Mouse (Mus musculus) thymus, adult 2 months (tissue): ENCODE data around the gene Add3. TPM values are rescaled to one million over a fixed set of nuclear protein-coding genes. Genes with fewer than 3 reads are reported as not detected.

ENCODE experiments used
- DNase-seq: peaks from one replicate; pipeline ENCODE4 v3.0.0; 2021
- H3K27ac ChIP-seq: fragments of 200-500 bp; 2 replicates; pipeline ENCODE4 v1.5.1; 2012; ENCODE audit warnings: low read length, control low read depth; ENCODE audit not compliant: control insufficient read depth, insufficient read depth
- H3K27me3 ChIP-seq: fragments of 200-500 bp; 2 replicates; pipeline ENCODE4 v1.6.1; 2012; ENCODE audit warnings: mild to moderate bottlenecking, low read length, moderate library complexity, mixed read lengths; ENCODE audit not compliant: control insufficient read depth, insufficient read depth
- H3K36me3 ChIP-seq: fragments of 200-500 bp; 2 replicates; pipeline ENCODE4 v1.6.1; 2012; ENCODE audit warnings: mild to moderate bottlenecking, low read length, moderate library complexity; ENCODE audit not compliant: control insufficient read depth, insufficient read depth
- H3K4me1 ChIP-seq: fragments of 200-500 bp; replicated peaks from 2 replicates; pipeline ENCODE4 v1.6.1; 2012; ENCODE audit warnings: low read length; ENCODE audit not compliant: control insufficient read depth, insufficient read depth
- H3K4me3 ChIP-seq: fragments of 200-500 bp; 2 replicates; pipeline ENCODE4 v1.5.1; 2012; ENCODE audit warnings: mild to moderate bottlenecking, low read length, control low read depth, moderate library complexity; ENCODE audit not compliant: control insufficient read depth, insufficient read depth
- CTCF ChIP-seq: fragments of 200-500 bp; IDR thresholded peaks from 2 replicates; pipeline ENCODE4 v1.5.1; 2012; ENCODE audit warnings: mild to moderate bottlenecking, control low read depth, low read length, moderate library complexity, borderline replicate concordance; ENCODE audit not compliant: control insufficient read depth, poor library complexity, insufficient read depth; ENCODE audit errors: extremely low read depth
- POLR2A ChIP-seq: fragments of 200-500 bp; IDR thresholded peaks from 2 replicates; pipeline ENCODE4 v1.6.1; 2012; ENCODE audit warnings: mild to moderate bottlenecking, low read length, control low read depth, moderate library complexity; ENCODE audit not compliant: control insufficient read depth, poor library complexity, insufficient read depth; ENCODE audit errors: extremely low read depth
- WGBS: fragments of 180-500 bp; shearing (Covaris S2); methylation state at CpG from one replicate; pipeline ENCODE4 v1.1.7; 2018; 5-methylcytosine and 5-hydroxymethylcytosine counted together
- polyA plus RNA-seq: library from polyadenylated mRNA; depleted of rRNA; stranded (reverse); fragments of >200 nt; gene quantifications from 2 replicates; pipeline ENCODE4 v1.2.3, GENCODE M21; 2012

Add3 gene
- polyA plus RNA-seq, 1 experiment, result 23.1 TPM

DNA sequence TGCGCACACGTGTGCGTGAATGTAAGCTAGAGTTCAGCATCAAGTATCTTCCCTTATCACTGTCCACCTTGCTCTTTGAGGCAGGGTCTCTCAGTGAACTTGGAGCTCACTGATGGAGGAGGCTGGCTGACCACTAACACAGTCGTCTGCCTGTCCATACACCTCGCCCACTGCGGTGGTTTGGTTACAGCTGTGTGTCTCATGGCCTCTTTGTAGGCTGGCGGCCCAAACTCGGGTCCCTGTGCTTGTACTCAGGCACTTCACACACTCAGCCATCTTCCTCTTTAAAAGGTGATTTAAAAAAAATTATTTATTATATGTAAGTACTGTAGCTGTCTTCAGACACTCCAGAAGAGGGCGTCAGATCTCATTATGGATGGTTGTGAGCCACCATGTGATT, 59.5 kb downstream of the Add3 start:
- Histone ChIP-seq H3K27ac (no peak overlapping the region), H3K4me1 (peaks cover 11% of the 10 kb centered on the region), H3K27me3 (no peaks in the 10 kb centered on the region), H3K36me3 (no peaks in the 10 kb centered on the region), H3K4me3 (no peak overlapping the region)
- 92% methylated on average over 9 of the region's 9 CpGs for WGBS
- TF ChIP-seq POLR2A, result no peak
- TF ChIP-seq CTCF, result no peak
- no peak for DNase-seq

DNA sequence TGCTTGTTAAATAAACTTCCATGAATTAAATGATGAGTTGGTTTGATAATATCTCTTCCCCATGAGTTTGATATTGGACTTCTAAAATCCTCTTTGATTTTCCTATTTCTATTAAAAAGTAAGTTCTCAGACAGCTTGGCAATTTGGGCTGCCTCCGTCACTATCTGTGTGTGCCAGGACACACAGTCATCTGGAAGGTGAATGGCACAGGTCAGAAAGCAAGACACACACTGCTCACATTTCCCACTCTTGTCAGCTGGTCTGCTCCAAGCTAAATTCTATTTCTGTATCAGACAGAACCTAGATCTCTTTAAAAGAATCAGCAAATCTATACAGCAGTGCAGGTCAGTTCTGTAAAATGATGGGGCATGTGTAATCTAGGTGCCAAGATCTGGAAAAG, 61.9 kb downstream of the Add3 start:
- Histone ChIP-seq H3K4me1 (peaks cover 10% of the 10 kb centered on the region), H3K27ac (no peak overlapping the region), H3K27me3 (no peaks in the 10 kb centered on the region), H3K36me3 (no peaks in the 10 kb centered on the region), H3K4me3 (no peak overlapping the region)
- 98% methylated on average over 1 of the region's 1 CpGs for WGBS
- TF ChIP-seq CTCF, result no peak
- TF ChIP-seq POLR2A, result no peak
- no peak for DNase-seq

DNA sequence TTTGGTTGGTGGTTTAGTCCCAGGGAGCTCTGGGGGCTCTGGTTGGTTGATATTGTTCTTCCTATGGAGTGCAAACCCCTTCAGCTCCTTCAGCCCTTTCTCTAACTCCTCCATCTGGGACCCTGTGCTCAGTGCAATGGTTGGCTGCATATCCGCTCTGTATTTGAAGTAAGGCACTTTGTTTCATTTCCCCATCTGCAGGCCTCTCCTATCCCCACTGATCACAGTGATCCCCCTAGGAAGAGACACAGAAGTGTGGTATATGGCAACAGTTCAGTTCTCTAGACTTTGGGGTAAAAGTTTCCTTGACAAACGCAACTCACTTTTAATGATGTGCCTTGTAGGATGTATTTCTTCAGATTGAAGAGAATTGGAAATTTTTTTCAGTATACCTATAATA, 66.7 kb downstream of the Add3 start:
- Histone ChIP-seq H3K27ac (no peak overlapping the region), H3K36me3 (no peaks in the 10 kb centered on the region), H3K4me3 (no peak overlapping the region), H3K27me3 (no peaks in the 10 kb centered on the region), H3K4me1 (peaks cover 3% of the 10 kb centered on the region; the same call in 1 of the 2 replicates)
- DNase-seq, result no peak
- TF ChIP-seq CTCF, result no peak
- TF ChIP-seq POLR2A, result no peak
- WGBS, result 97% methylated on average over 2 of the region's 2 CpGs

DNA sequence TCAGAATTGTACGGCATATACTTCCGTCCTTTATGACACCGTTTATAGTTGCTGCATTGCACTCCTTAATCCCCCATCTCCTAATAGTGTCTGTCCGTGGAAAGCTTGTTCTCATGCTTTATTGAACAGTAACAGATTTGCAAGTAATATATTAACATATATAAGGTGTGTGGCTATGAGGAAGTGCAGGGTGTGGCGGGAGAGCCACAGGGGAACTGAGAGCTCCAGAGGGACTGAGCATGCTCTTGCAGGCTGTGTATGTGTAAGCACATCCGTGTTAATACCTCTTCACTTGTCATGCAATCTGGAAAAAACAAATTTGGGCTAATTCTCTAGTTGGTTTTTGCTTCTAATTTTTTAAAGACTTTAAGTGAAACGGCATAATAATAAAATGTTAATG, 68.6 kb downstream of the Add3 start:
- H3K4me1 ChIP-seq, result peaks cover 3% of the 10 kb centered on the region; the same call in 1 of the 2 replicates
- H3K36me3 ChIP-seq, result no peaks in the 10 kb centered on the region
- no peaks in the 10 kb centered on the region for H3K27me3 ChIP-seq
- no peak overlapping the region for H3K27ac ChIP-seq
- TF ChIP-seq CTCF (no peak), POLR2A (no peak)
- DNase-seq, result no peak
- 82% methylated on average over 7 of the region's 7 CpGs for WGBS
- no peak overlapping the region for H3K4me3 ChIP-seq

DNA sequence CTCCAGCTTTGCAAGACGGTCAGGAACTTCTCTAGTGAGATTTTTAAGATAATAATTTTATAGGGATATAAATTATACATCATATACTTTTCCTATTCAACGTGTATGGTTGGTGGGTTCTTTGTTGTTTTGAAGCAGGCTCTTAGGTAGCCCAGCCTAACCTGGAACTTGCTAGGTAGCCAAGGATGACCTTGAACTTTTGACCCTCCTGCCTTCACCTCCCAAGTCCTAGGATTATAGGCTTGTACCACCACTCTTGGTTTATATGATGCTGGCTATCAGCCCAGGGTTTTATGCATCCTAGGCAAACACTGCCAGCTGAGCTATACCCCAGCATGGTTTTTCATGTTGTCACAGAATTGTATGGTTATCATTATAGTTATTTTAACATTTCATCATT, 70.0 kb downstream of the Add3 start:
- no peaks in the 10 kb centered on the region for H3K36me3 ChIP-seq
- WGBS, result 86% methylated on average over 2 of the region's 2 CpGs

DNA sequence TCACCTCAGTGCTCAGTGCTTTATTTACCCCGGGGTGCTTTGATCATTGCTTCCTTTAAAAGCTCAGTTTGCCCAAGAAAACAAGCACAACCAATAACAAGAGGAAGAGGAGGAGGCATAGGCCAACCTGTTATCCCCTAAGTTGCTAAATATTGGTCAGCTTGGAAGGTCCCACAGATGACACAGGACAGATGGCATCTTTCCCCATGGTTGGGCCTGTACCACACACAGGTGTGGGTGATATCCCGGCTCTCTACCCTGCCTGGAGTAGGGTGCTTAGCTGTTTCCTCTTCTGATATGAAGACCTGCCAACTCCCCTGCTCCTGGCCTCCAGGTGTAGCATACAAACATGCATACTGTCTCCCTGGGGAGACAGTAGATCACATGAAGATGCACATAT, 75.1 kb downstream of the Add3 start:
- H3K4me1 ChIP-seq, result peaks cover 4% of the 10 kb centered on the region
- no peak for DNase-seq
- no peaks in the 10 kb centered on the region for H3K27me3 ChIP-seq
- 86% methylated on average over 2 of the region's 2 CpGs for WGBS
- H3K27ac ChIP-seq, result no peak overlapping the region
- no peak overlapping the region for H3K4me3 ChIP-seq
- peaks cover 8% of the 10 kb centered on the region for H3K36me3 ChIP-seq
- no peak for TF ChIP-seq CTCF
- no peak for TF ChIP-seq POLR2A

More for the DNA sequence above, 70.0 kb downstream of the Add3 start:
- TF ChIP-seq POLR2A, result no peak
- no peak for TF ChIP-seq CTCF
- no peak overlapping the region for H3K4me3 ChIP-seq
- H3K27me3 ChIP-seq, result no peaks in the 10 kb centered on the region
- H3K4me1 ChIP-seq, result peaks cover under 1% of the 10 kb centered on the region; the same call in 1 of the 2 replicates
- H3K27ac ChIP-seq, result no peak overlapping the region
- DNase-seq, result no peak
